Mouse (Mus musculus): ENCODE data around the gene Ak1. TPM values are rescaled to one million over a fixed set of nuclear protein-coding genes. Genes with fewer than 3 reads are reported as not detected.

The Ak1 gene
- total and polyA plus RNA-seq, 3 experiments, result 1.4 to 3.9 (median 1.5) TPM

- TF ChIP-seq MAZ (IDR thresholded peaks at IDR 0.05; ENCODE audit: low read depth, low read length), result no peak
- TF ChIP-seq MAFK (IDR thresholded peaks at IDR 0.05; ENCODE audit: insufficient replicate concordance, low read length), result no peak
- no peak for TF ChIP-seq BHLHE40 (IDR thresholded peaks at IDR 0.05; ENCODE audit: low read depth, low read length)
- TF ChIP-seq CTCF (conservative IDR thresholded peaks at IDR 0.05 in 1 of 2, IDR thresholded peaks at IDR 0.05 in 1 of 2; ENCODE audit: low read depth in 2 of 2, low read length in 2 of 2), result no peak
- no peak for TF ChIP-seq JUND (conservative IDR thresholded peaks at IDR 0.05; ENCODE audit: low read depth, low read length)
- no peak for TF ChIP-seq KAT2A (IDR thresholded peaks at IDR 0.05; ENCODE audit: insufficient replicate concordance, low read length)
- TF ChIP-seq MXI1 (IDR thresholded peaks at IDR 0.05; ENCODE audit: low read depth, low read length), result no peak
- TF ChIP-seq ETS1 (conservative IDR thresholded peaks at IDR 0.05; ENCODE audit: low read depth, low read length), result no peak
- no peak overlapping the region for H3K9ac ChIP-seq (ENCODE audit: insufficient read depth, low read depth)
- no peak overlapping the region for H3K4me3 ChIP-seq (replicated peaks in 1 of 3; ENCODE audit: low read depth in 2 of 3, low read length in 2 of 3, poor library complexity in 1 of 3)
- in situ Hi-C loops (cut with MboI; ENCODE audit: low pct_ligation_motif_present, low pct_unique_long_range_greater_than_20kb, low sequenced_read_pairs) (no loop called here), dilution Hi-C loops (cut with MboI; ENCODE audit: extremely low pct_ligation_motif_present, extremely low pct_unique_long_range_greater_than_20kb, low sequenced_read_pairs) (no loop called here)
- H3K9me3 ChIP-seq (replicated peaks; ENCODE audit: low read length), result peaks cover 7% of the 10 kb centered on the region
- no peak overlapping the region for H3K4me2 ChIP-seq (ENCODE audit: insufficient read depth, low read depth, poor library complexity, severe bottlenecking)
- H3K4me1 ChIP-seq (ENCODE audit: control insufficient read depth in 1 of 2, insufficient read depth in 2 of 2), result peaks cover under 1 to 16% of the 10 kb centered on the region in 2 experiments; a peak in 3 of 4 replicates
- no peak overlapping the region for H3K27ac ChIP-seq (ENCODE audit: insufficient read depth, low read depth)
- peaks cover 27 to 64% of the 10 kb centered on the region in 2 experiments for H3K36me3 ChIP-seq (replicated peaks in 1 of 2; ENCODE audit: control insufficient read depth in 1 of 2, insufficient read depth in 1 of 2, low read length in 1 of 2)
- H3K27me3 ChIP-seq (replicated peaks), result no peaks in the 10 kb centered on the region
- H3K79me2 ChIP-seq (replicated peaks; ENCODE audit: control insufficient read depth, extremely low read depth, insufficient read depth, poor library complexity, severe bottlenecking), result no peaks in the 10 kb centered on the region
- DNase-seq (ENCODE audit: extremely low read depth), result no peak
Observed at GRCm38 (mm10) chr2:32620682-32621516, 659 bp upstream of the Ak1 start.

- dilution Hi-C loops (cut with MboI; ENCODE audit: extremely low pct_ligation_motif_present, extremely low pct_unique_long_range_greater_than_20kb, low sequenced_read_pairs) (no loop called here), in situ Hi-C loops (cut with MboI; ENCODE audit: low pct_ligation_motif_present, low pct_unique_long_range_greater_than_20kb, low sequenced_read_pairs) (no loop called here)
- DNase-seq (ENCODE audit: extremely low read depth), result no peak
- TF ChIP-seq MYC (IDR thresholded peaks at IDR 0.05; ENCODE audit: low read depth, low read length), result no peak
- no peak for TF ChIP-seq UBTF (IDR thresholded peaks at IDR 0.05; ENCODE audit: low read depth, low read length)
- TF ChIP-seq SMC3 (IDR thresholded peaks at IDR 0.05; ENCODE audit: low read depth, low read length), result no peak
- TF ChIP-seq GABPA (IDR thresholded peaks at IDR 0.05; ENCODE audit: insufficient replicate concordance, low read depth, low read length), result no peak
- no peak for TF ChIP-seq NELFE (IDR thresholded peaks at IDR 0.05; ENCODE audit: low read depth, low read length)
- no peak for TF ChIP-seq ELF1 (IDR thresholded peaks at IDR 0.05; ENCODE audit: low read depth, low read length)
- TF ChIP-seq E2F4 (IDR thresholded peaks at IDR 0.05; ENCODE audit: insufficient replicate concordance, low read depth, low read length), result no peak
- TF ChIP-seq NRF1 (IDR thresholded peaks at IDR 0.05; ENCODE audit: low read depth, low read length), result no peak
- TF ChIP-seq USF1 (IDR thresholded peaks at IDR 0.05; ENCODE audit: low read depth, low read length), result no peak
- peaks cover 2 to 32% of the 10 kb centered on the region in 2 experiments for H3K36me3 ChIP-seq (replicated peaks in 1 of 2; ENCODE audit: control insufficient read depth in 1 of 2, insufficient read depth in 1 of 2, low read length in 1 of 2)
- peaks cover 9 to 27% of the 10 kb centered on the region in 2 experiments for H3K4me1 ChIP-seq (ENCODE audit: control insufficient read depth in 1 of 2, insufficient read depth in 2 of 2)
- no peak overlapping the region for H3K9ac ChIP-seq (ENCODE audit: insufficient read depth, low read depth)
- H3K79me2 ChIP-seq (replicated peaks; ENCODE audit: control insufficient read depth, extremely low read depth, insufficient read depth, poor library complexity, severe bottlenecking), result no peaks in the 10 kb centered on the region
- no peak overlapping the region for H3K4me2 ChIP-seq (ENCODE audit: insufficient read depth, low read depth, poor library complexity, severe bottlenecking)
- H3K27ac ChIP-seq (ENCODE audit: insufficient read depth, low read depth), result no peak overlapping the region
- H3K27me3 ChIP-seq (replicated peaks), result no peaks in the 10 kb centered on the region
- H3K4me3 ChIP-seq (replicated peaks in 1 of 3; ENCODE audit: low read depth in 2 of 3, low read length in 2 of 3, poor library complexity in 1 of 3), result no peak overlapping the region
- H3K9me3 ChIP-seq (replicated peaks; ENCODE audit: low read length), result no peaks in the 10 kb centered on the region
Observed at GRCm38 (mm10) chr2:32624111-32624748, 2.7 kb downstream of the Ak1 start.

Measured in CH12.LX (cell line).